Mouse (Mus musculus) G1E (cell line): Measurements from ENCODE around the gene Med7. TPM values are rescaled to one million over a fixed set of nuclear protein-coding genes. Genes with fewer than 3 reads are reported as not detected.

Source experiments
- ATAC-seq: 2 replicates; pipeline ENCODE4 v1.8.0; 2016; ENCODE audit warnings: mild to moderate bottlenecking; ENCODE audit not compliant: insufficient number of reproducible peaks, poor library complexity, low FRiP score, severe bottlenecking; ENCODE audit errors: extremely low read depth
- DNase-seq: peaks from one replicate; pipeline ENCODE4 v3.0.0; 2012; ENCODE audit warnings: low spot score
- H3K27me3 ChIP-seq: 2 replicates; pipeline ENCODE4 v1.6.1; 2012; ENCODE audit warnings: mild to moderate bottlenecking, low read length, inconsistent platforms; ENCODE audit not compliant: insufficient read depth
- H3K36me3 ChIP-seq: replicated peaks from 2 replicates; pipeline ENCODE3; 2012; ENCODE audit warnings: mild to moderate bottlenecking, inconsistent platforms
- H3K4me1 ChIP-seq: 2 replicates; pipeline ENCODE4 v1.6.1; 2012; ENCODE audit warnings: low read depth, low read length, inconsistent platforms, mixed read lengths; ENCODE audit not compliant: insufficient read depth
- H3K4me3 ChIP-seq: 2 replicates; pipeline ENCODE4 v1.5.1; 2012; ENCODE audit warnings: low read depth, mild to moderate bottlenecking, inconsistent platforms, low read length, moderate library complexity, mixed read lengths
- H3K9me3 ChIP-seq: replicated peaks from 2 replicates; pipeline ENCODE4 v1.6.1; 2012; ENCODE audit warnings: inconsistent platforms
- CTCF ChIP-seq: IDR thresholded peaks from 2 replicates; pipeline ENCODE4 v1.5.1; 2012; ENCODE audit warnings: low read depth, low read length, inconsistent platforms, mixed read lengths
- GATA1 ChIP-seq: IDR thresholded peaks from 2 replicates; pipeline ENCODE4 v1.6.1; 2012; ENCODE audit warnings: borderline replicate concordance, low read length, inconsistent platforms, mixed read lengths
- GATA2 ChIP-seq: IDR thresholded peaks from 2 replicates; pipeline ENCODE4 v1.6.1; 2012; ENCODE audit warnings: low read depth, low read length, inconsistent platforms, borderline replicate concordance
- POLR2AphosphoS5 ChIP-seq: IDR thresholded peaks from 2 replicates; pipeline ENCODE4 v1.6.1; 2012; ENCODE audit warnings: low read depth, low read length, inconsistent platforms; ENCODE audit not compliant: insufficient replicate concordance
- TAL1 ChIP-seq: conservative IDR thresholded peaks from 2 replicates; pipeline ENCODE4 v1.6.1; 2012; ENCODE audit warnings: low read depth, low read length, inconsistent platforms, mixed read lengths
- polyA plus RNA-seq: library from polyadenylated mRNA; stranded (reverse); fragments of >175 nt; gene quantifications from 2 replicates; pipeline ENCODE4 v1.2.3, GENCODE M21; 2012
- total RNA-seq, 2 experiments: library from RNA; stranded (forward) in 1 of 2; stranded (reverse) in 1 of 2; fragments of 200-1000 nt in 1 of 2; fragments of >200 nt in 1 of 2; fragmentation: Nextera tagmentation in 1 of 2; gene quantifications; 2 replicates each; pipeline ENCODE4 v1.2.3; 2014 to 2017

Med7 gene
- total and polyA plus RNA-seq, 3 experiments = 103 to 275 (median 154) TPM

DNA sequence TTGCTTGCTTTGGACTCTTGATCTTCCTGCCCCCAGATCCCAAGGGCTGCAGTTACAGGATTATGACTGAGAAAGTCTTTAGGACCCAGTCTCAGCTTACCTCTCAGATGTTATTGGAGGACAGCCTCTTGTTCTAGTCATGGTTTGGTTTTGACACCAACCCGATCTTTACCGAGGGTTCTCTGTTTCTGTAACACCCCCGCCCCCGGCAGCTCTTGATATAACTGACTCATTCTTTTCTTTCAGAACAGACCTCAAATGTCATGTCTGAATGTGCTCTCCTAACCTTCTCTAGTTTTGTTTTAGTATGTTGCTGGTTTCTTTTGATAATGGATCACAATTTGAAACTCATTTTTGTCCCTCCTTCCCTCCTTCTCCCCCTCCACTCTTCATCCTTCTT lies 37.5 kb downstream of the Med7 start:
- ATAC-seq = no peak

DNA sequence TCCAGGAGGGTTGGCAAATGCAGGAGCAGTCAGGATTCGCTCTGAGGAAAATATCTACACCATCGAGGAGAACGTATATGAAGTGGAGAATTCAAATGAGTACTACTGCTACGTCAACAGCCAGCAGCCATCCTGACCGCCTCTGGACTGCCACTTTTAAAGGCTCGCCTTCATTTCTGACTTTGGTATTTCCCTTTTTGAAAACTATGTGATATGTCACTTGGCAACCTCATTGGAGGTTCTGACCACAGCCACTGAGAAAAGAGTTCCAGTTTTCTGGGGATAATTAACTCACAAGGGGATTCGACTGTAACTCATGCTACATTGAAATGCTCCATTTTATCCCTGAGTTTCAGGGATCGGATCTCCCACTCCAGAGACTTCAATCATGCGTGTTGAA lies 42.6 kb downstream of the Med7 start:
- Histone ChIP-seq H3K9me3 (no peaks in the 10 kb centered on the region), H3K4me3 (no peak overlapping the region), H3K27me3 (no peaks in the 10 kb centered on the region), H3K36me3 (peaks cover 65% of the 10 kb centered on the region), H3K4me1 (no peaks in the 10 kb centered on the region)
- no peak for DNase-seq
- TF ChIP-seq GATA1 = no peak
- TF ChIP-seq POLR2AphosphoS5 = no peak
- no peak for TF ChIP-seq TAL1
- no peak for TF ChIP-seq CTCF
- TF ChIP-seq GATA2 = no peak
- no peak for ATAC-seq

More for the DNA sequence above, 37.5 kb downstream of the Med7 start:
- H3K4me1 ChIP-seq = no peaks in the 10 kb centered on the region
- H3K36me3 ChIP-seq = peaks cover 71% of the 10 kb centered on the region
- H3K9me3 ChIP-seq = no peaks in the 10 kb centered on the region
- TF ChIP-seq GATA1 (no peak), CTCF (no peak), GATA2 (no peak), TAL1 (no peak), POLR2AphosphoS5 (no peak)
- no peak overlapping the region for H3K4me3 ChIP-seq
- H3K27me3 ChIP-seq = no peaks in the 10 kb centered on the region
- DNase-seq = no peak

DNA sequence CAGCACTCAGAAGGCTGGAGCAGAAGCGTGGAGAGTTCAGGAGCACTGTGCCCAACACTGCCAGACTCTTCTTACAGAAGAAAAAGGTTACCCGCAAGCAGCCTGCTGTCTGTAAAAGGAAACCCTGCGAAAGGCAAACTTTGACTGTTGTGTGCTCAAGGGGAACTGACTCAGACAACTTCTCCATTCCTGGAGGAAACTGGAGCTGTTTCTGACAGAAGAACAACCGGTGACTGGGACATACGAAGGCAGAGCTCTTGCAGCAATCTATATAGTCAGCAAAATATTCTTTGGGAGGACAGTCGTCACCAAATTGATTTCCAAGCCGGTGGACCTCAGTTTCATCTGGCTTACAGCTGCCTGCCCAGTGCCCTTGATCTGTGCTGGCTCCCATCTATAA lies 43.8 kb downstream of the Med7 start:
- H3K36me3 ChIP-seq = peaks cover 53% of the 10 kb centered on the region
- no peak for TF ChIP-seq GATA1
- H3K9me3 ChIP-seq = no peaks in the 10 kb centered on the region
- no peaks in the 10 kb centered on the region for H3K4me1 ChIP-seq
- no peak for ATAC-seq
- H3K4me3 ChIP-seq = no peak overlapping the region
- peaks cover 4% of the 10 kb centered on the region; the same call in 1 of the 2 replicates for H3K27me3 ChIP-seq
- DNase-seq = no peak

DNA sequence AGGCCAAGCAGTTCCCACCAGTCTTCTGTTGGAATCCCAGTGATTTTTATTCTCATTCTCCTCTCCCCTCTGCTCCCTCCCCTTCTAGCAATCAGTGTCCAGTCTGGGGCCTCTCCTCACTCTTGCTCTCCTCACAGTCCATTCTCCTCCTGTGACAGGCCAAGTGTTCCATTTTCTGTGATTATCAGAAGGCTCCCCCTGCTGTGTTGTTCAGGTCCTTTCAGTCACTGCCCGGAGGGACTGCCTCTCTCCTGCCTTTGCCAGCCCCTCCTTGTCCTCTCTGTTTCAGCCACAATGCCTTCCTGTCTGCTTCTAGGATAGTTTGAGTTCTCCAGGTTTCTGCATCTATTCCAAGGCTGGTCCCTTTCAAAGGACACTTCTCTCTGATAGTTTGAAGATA lies 51.5 kb downstream of the Med7 start:
- Histone ChIP-seq H3K4me3 (no peak overlapping the region), H3K9me3 (no peaks in the 10 kb centered on the region), H3K4me1 (no peaks in the 10 kb centered on the region), H3K27me3 (peaks cover 22% of the 10 kb centered on the region), H3K36me3 (no peaks in the 10 kb centered on the region)
- no peak for TF ChIP-seq TAL1
- no peak for TF ChIP-seq POLR2AphosphoS5
- TF ChIP-seq CTCF = no peak
- no peak for TF ChIP-seq GATA2
- TF ChIP-seq GATA1 = no peak
- no peak for ATAC-seq
- DNase-seq = no peak

DNA sequence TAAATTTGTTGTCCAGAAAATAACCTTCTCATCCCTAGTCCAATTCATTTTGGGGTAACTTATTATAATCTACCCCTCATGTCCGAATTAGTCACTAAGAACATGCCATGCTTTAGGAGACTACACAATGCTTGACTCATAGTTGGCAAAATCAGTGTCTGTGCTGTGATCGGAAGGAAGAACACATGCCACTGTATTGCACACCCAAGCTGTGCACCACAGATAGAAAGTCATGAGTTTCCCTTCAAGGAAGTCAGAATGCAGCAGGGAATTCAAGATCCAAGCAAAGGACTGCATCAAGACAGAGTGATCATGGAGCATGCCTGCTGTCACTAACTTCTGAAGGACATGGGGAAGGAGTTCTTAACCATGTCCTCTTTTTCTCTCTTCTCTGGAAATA lies 51.9 kb downstream of the Med7 start:
- Histone ChIP-seq H3K9me3 (no peaks in the 10 kb centered on the region), H3K36me3 (no peaks in the 10 kb centered on the region), H3K4me1 (no peaks in the 10 kb centered on the region), H3K4me3 (no peak overlapping the region), H3K27me3 (peaks cover 22% of the 10 kb centered on the region)
- DNase-seq (no peak), ATAC-seq (no peak)
- no peak for TF ChIP-seq GATA1
- TF ChIP-seq POLR2AphosphoS5 = no peak
- no peak for TF ChIP-seq CTCF
- no peak for TF ChIP-seq GATA2
- no peak for TF ChIP-seq TAL1

Other genes starting within 250 kb of the Med7 start
- gene Fndc9, start 201.4 kb upstream of the Med7 start, total RNA-seq (2014; fragmentation: Nextera tagmentation) = not detected in 2 replicates
- 0.11 TPM in 1 of 2 replicates, not detected in the other for gene Fndc9, start 201.4 kb upstream of the Med7 start, total RNA-seq (2017)
- gene Fndc9, start 201.4 kb upstream of the Med7 start, polyA plus RNA-seq = not detected in 2 replicates
- 2.9 and 3.3 TPM in 2 replicates for gene Cyfip2, start 124.1 kb upstream of the Med7 start, total RNA-seq (2014; fragmentation: Nextera tagmentation)
- gene Cyfip2, start 124.1 kb upstream of the Med7 start, total RNA-seq (2017) = 2.4 and 2.6 TPM in 2 replicates
- gene Cyfip2, start 124.1 kb upstream of the Med7 start, polyA plus RNA-seq = 1.2 and 1.3 TPM in 2 replicates
- 1.1 and 1.7 TPM in 2 replicates for gene Itk, start 47.4 kb upstream of the Med7 start, total RNA-seq (2014; fragmentation: Nextera tagmentation)
- gene Itk, start 47.4 kb upstream of the Med7 start, total RNA-seq (2017) = 0.44 and 1.0 TPM in 2 replicates
- gene Itk, start 47.4 kb upstream of the Med7 start, polyA plus RNA-seq = 0.05 TPM in 1 of 2 replicates, not detected in the other
- gene Fam71b, start 40.4 kb upstream of the Med7 start, total RNA-seq (2014; fragmentation: Nextera tagmentation) = not detected in 2 replicates
- gene Fam71b, start 40.4 kb upstream of the Med7 start, total RNA-seq (2017) = 0.49 TPM in 1 of 2 replicates, not detected in the other
- not detected in 2 replicates for gene Fam71b, start 40.4 kb upstream of the Med7 start, polyA plus RNA-seq
- gene Havcr2, start 18.0 kb downstream of the Med7 start, total RNA-seq (2014; fragmentation: Nextera tagmentation) = 51.6 and 54.5 TPM in 2 replicates
- gene Havcr2, start 18.0 kb downstream of the Med7 start, total RNA-seq (2017) = 170 and 185 TPM in 2 replicates
- 1.8 and 2.4 TPM in 2 replicates for gene Havcr2, start 18.0 kb downstream of the Med7 start, polyA plus RNA-seq
- gene Gm12169, start 87.3 kb downstream of the Med7 start, total RNA-seq (2014; fragmentation: Nextera tagmentation) = not detected in 2 replicates
- gene Gm12169, start 87.3 kb downstream of the Med7 start, total RNA-seq (2017) = not detected in 2 replicates
- not detected in 2 replicates for gene Gm12169, start 87.3 kb downstream of the Med7 start, polyA plus RNA-seq
- gene BC053393, start 134.6 kb downstream of the Med7 start, total RNA-seq (2014; fragmentation: Nextera tagmentation) = not detected in 2 replicates
- gene BC053393, start 134.6 kb downstream of the Med7 start, total RNA-seq (2017) = 0.11 TPM in 1 of 2 replicates, not detected in the other
- gene BC053393, start 134.6 kb downstream of the Med7 start, polyA plus RNA-seq = not detected in 2 replicates
- gene Dppa1, start 192.3 kb downstream of the Med7 start, total RNA-seq (2014; fragmentation: Nextera tagmentation) = not detected in 2 replicates
- not detected in 2 replicates for gene Dppa1, start 192.3 kb downstream of the Med7 start, total RNA-seq (2017)
- gene Dppa1, start 192.3 kb downstream of the Med7 start, polyA plus RNA-seq = not detected in 2 replicates